Mouse (Mus musculus): ENCODE results near the gene Ceacam20.

DNA sequence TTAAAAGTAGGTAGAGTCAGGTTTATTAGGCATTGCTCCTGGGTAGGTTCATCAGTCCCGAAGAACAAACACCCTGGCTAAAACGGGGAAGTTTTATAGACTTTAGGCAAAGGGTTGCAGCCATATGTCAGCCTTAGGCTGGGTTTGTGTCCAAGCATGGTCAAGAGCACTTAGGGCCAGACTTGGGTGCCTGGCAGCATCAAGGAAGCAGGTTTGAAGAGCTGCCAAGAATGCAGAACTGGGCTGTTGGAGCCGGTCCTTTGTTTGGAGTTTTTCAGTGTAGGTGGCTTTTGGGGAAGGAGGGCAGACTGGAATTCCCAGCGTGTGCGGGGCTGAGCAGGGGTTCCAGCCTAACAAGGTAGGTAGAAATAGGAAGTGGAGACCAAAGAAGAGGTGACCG, 29.3 kb upstream of the Ceacam20 start:
- TF ChIP-seq GATA1 (IDR thresholded peaks at IDR 0.05; ENCODE audit: borderline replicate concordance, low read length) (no peak), FLI1 (IDR thresholded peaks at IDR 0.05; ENCODE audit: low read length) (no peak)
